Mouse (Mus musculus): Measurements from ENCODE around the gene Foxd2. TPM values are rescaled to one million over a fixed set of nuclear protein-coding genes. Genes with fewer than 3 reads are reported as not detected.

Foxd2 gene
- polyA plus RNA-seq, 2 experiments: 0.02 TPM; not detected in 1

DNA sequence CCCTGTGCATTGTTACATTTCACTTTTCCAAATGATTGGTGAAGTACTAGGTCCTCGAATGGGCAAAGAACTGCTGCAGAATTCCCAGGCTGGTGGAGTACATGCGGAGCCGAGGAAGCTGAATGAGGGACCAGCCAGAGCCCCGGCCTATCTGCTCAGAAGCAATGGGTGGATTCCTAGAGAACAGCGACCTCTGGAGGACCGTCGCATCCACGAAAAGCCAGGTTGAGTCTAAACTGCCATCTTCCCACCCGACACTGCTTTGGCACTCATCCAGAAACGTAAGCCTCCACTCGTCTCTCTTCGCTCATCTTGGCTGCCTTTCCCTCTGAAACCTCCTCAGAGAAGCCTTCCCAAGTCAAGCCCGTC is 4.9 kb upstream of the Foxd2 start:
- Histone ChIP-seq H3K4me2 (ENCODE audit: low read depth) (no peak overlapping the region), H3K9me3 (ENCODE audit: control insufficient read depth, low read length) (no peaks in the 10 kb centered on the region), H3K4me3 (ENCODE audit: insufficient read depth in 1 of 2, low read depth in 2 of 2, low read length in 2 of 2) (no peak overlapping the region), H3K4me1 (replicated peaks; ENCODE audit: control insufficient read depth in 2 of 2, insufficient read depth in 2 of 2, low read length in 1 of 2) (no peaks in the 10 kb centered on the region), H3K9ac (replicated peaks) (no peak overlapping the region), H3K36me3 (replicated peaks; ENCODE audit: control insufficient read depth, insufficient read depth, low read depth) (no peaks in the 10 kb centered on the region), H3K27me3 (ENCODE audit: control insufficient read depth, insufficient read depth, low read length) (peaks cover 81% of the 10 kb centered on the region), H3K27ac (no peak overlapping the region)
- peak in 1 of 3 experiments; percentile 14 for DNase-seq (ENCODE audit: low read depth in 3 of 3, low spot score in 3 of 3)
- peak; percentile 59 for TF ChIP-seq CTCF (IDR thresholded peaks at IDR 0.05; ENCODE audit: low read depth)
- TF ChIP-seq EP300 (IDR thresholded peaks at IDR 0.05; ENCODE audit: low read depth): no peak
- WGBS (ENCODE audit: insufficient replicate concordance): 4% methylated on average over 13 of the region's 13 CpGs
- ATAC-seq (ENCODE audit: insufficient read depth): no peak

GRCm38 (mm10) chr4:114912705-114913593 is 4.3 kb upstream of the Foxd2 start:
- Histone ChIP-seq H3K27me3 (ENCODE audit: control insufficient read depth, insufficient read depth, low read length) (peaks cover 88% of the 10 kb centered on the region), H3K9ac (replicated peaks) (no peak overlapping the region), H3K9me3 (ENCODE audit: control insufficient read depth, low read length) (no peaks in the 10 kb centered on the region), H3K4me1 (replicated peaks; ENCODE audit: control insufficient read depth in 2 of 2, insufficient read depth in 2 of 2, low read length in 1 of 2) (no peaks in the 10 kb centered on the region), H3K4me3 (ENCODE audit: insufficient read depth in 1 of 2, low read depth in 2 of 2, low read length in 2 of 2) (no peak overlapping the region), H3K4me2 (ENCODE audit: low read depth) (no peak overlapping the region), H3K36me3 (replicated peaks; ENCODE audit: control insufficient read depth, insufficient read depth, low read depth) (no peaks in the 10 kb centered on the region), H3K27ac (no peak overlapping the region)
- ATAC-seq (ENCODE audit: insufficient read depth): no peak
- no peak for TF ChIP-seq CTCF (IDR thresholded peaks at IDR 0.05; ENCODE audit: low read depth)
- 7% methylated on average over 35 of the region's 35 CpGs for WGBS (ENCODE audit: insufficient replicate concordance)
- no peak for DNase-seq (ENCODE audit: low read depth in 3 of 3, low spot score in 3 of 3)

DNA sequence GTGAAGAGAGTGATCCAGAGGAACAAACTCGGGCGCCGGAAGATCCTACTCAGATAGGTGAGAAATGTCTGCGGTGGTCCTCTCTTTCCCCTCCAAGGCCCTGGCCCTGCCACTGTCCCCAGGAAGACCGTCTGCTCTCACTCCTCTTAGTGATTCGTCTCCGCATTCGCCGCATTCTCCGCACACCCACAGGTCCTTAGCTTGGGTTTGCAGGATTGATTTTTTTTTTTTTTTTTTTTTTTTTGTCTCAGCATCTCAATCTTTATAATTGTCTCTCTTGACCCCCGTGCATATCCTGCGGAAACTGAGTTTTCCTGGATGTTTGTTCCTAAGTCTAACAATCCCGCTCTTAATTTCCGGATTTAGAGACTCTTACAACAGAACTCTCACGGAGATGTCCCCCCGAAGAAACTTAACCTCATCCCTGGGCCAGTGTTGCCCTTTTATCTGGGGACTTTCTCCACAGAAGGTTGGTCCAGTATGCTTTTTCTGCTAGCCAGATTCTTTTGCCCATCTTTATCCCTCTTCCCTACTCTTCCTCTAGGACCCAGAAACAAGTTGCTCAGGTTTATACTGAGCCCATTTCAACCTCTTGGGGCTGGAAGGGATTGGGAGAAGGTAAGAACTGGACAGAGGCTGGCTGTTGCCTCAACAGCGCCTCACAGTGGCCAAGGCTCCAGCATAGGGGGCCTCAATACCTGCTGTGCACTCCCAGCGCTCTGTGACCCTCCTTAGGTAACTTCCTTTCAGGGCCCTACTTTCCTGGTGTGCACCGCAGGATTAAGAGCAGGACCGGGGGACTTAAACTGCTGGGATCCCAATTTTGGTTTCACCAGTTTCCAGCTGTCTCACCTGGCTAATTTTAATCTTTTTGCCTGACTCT is 1.2 kb upstream of the Foxd2 start:
- no peaks in the 10 kb centered on the region for H3K36me3 ChIP-seq (replicated peaks; ENCODE audit: control insufficient read depth, insufficient read depth, low read depth)
- DNase-seq (ENCODE audit: low read depth in 3 of 3, low spot score in 3 of 3) (peak in 1 of 3 experiments; percentile 11), ATAC-seq (ENCODE audit: insufficient read depth) (no peak)
- TF ChIP-seq EP300 (IDR thresholded peaks at IDR 0.05; ENCODE audit: low read depth) (no peak), CTCF (IDR thresholded peaks at IDR 0.05; ENCODE audit: low read depth) (peak; percentile 65)
- H3K27ac ChIP-seq: no peak overlapping the region
- no peaks in the 10 kb centered on the region for H3K9me3 ChIP-seq (ENCODE audit: control insufficient read depth, low read length)
- WGBS (ENCODE audit: insufficient replicate concordance): 2% methylated on average over 20 of the region's 20 CpGs
- peak overlapping the region; percentile 62 for H3K4me2 ChIP-seq (ENCODE audit: low read depth)
- peaks cover 100% of the 10 kb centered on the region for H3K27me3 ChIP-seq (ENCODE audit: control insufficient read depth, insufficient read depth, low read length)
- peak overlapping the region; percentile 43 to 50 for H3K4me3 ChIP-seq (ENCODE audit: insufficient read depth in 1 of 2, low read depth in 2 of 2, low read length in 2 of 2)
- H3K4me1 ChIP-seq (replicated peaks; ENCODE audit: control insufficient read depth in 2 of 2, insufficient read depth in 2 of 2, low read length in 1 of 2): no peaks in the 10 kb centered on the region
- no peak overlapping the region for H3K9ac ChIP-seq (replicated peaks)

GRCm38 (mm10) chr4:114907951-114908828 is 483 bp downstream of the Foxd2 start:
- DNase-seq (ENCODE audit: low read depth in 3 of 3, low spot score in 3 of 3) (no peak), ATAC-seq (ENCODE audit: insufficient read depth) (peak; percentile 27; the same call in 1 of the 2 replicates)
- TF ChIP-seq EP300 (IDR thresholded peaks at IDR 0.05; ENCODE audit: low read depth): no peak
- Histone ChIP-seq H3K9me3 (ENCODE audit: control insufficient read depth, low read length) (no peaks in the 10 kb centered on the region), H3K4me2 (ENCODE audit: low read depth) (peak overlapping the region; percentile 62), H3K4me3 (ENCODE audit: insufficient read depth in 1 of 2, low read depth in 2 of 2, low read length in 2 of 2) (peak overlapping the region; percentile 41 to 50), H3K9ac (replicated peaks) (no peak overlapping the region), H3K4me1 (replicated peaks; ENCODE audit: control insufficient read depth in 2 of 2, insufficient read depth in 2 of 2, low read length in 1 of 2) (no peaks in the 10 kb centered on the region), H3K27ac (no peak overlapping the region), H3K36me3 (replicated peaks; ENCODE audit: control insufficient read depth, insufficient read depth, low read depth) (no peaks in the 10 kb centered on the region), H3K27me3 (ENCODE audit: control insufficient read depth, insufficient read depth, low read length) (peaks cover 99% of the 10 kb centered on the region)
- WGBS (ENCODE audit: insufficient replicate concordance): 1% methylated on average over 103 of the region's 103 CpGs

Measured in liver, embryonic 14.5 days (tissue).